Mouse (Mus musculus): ENCODE measurements around the gene Cdh6. TPM values are rescaled to one million over a fixed set of nuclear protein-coding genes. Genes with fewer than 3 reads are reported as not detected.

The Cdh6 gene
- polyA plus RNA-seq, 1 experiment from 2014 or later = 2.1 TPM

DNA sequence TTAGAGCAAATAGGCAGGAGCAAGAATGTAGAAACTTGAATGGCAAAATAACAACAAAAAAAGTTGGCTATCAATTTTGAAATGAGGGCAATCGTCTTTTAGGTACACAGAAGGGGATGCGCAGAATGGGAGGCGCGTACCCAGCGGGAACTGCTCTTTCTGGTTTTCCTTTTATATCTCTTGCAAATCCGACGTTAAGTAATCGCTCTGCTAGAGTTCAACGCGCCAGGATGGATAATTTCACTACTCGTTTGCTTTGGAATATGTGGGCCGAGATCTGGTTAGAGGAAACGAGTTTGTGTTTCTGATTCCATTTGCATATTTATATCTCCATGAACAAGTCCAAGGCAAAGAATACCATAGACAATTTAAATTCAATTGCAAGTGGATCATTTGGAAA lies 81.4 kb downstream of the Cdh6 start:
- no peaks in the 10 kb centered on the region for H3K4me1 ChIP-seq (replicated peaks; ENCODE audit: control insufficient read depth, insufficient read depth)
- TF ChIP-seq EP300 (optimal IDR thresholded peaks at IDR 0.05) (no peak), CTCF (IDR thresholded peaks at IDR 0.05; ENCODE audit: low read depth) (no peak)
- H3K4me2 ChIP-seq (replicated peaks; ENCODE audit: low read depth) = no peak overlapping the region
- ATAC-seq (ENCODE audit: low FRiP score, low TSS enrichment) = no peak
- H3K4me3 ChIP-seq (ENCODE audit: low read depth, low read length) = no peak overlapping the region
- no peak for DNase-seq (ENCODE audit: low spot score)
- H3K27ac ChIP-seq (replicated peaks) = no peak overlapping the region
- H3K36me3 ChIP-seq (ENCODE audit: control insufficient read depth, insufficient read depth, low read length) = no peaks in the 10 kb centered on the region
- no peak overlapping the region for H3K9ac ChIP-seq (ENCODE audit: low read length)
- no peaks in the 10 kb centered on the region for H3K27me3 ChIP-seq (ENCODE audit: control insufficient read depth, insufficient read depth, low read length)
- 89% methylated on average over 13 of the region's 13 CpGs for whole genome bisulfite sequencing
- H3K9me3 ChIP-seq (ENCODE audit: control insufficient read depth, low read length) = no peaks in the 10 kb centered on the region

DNA sequence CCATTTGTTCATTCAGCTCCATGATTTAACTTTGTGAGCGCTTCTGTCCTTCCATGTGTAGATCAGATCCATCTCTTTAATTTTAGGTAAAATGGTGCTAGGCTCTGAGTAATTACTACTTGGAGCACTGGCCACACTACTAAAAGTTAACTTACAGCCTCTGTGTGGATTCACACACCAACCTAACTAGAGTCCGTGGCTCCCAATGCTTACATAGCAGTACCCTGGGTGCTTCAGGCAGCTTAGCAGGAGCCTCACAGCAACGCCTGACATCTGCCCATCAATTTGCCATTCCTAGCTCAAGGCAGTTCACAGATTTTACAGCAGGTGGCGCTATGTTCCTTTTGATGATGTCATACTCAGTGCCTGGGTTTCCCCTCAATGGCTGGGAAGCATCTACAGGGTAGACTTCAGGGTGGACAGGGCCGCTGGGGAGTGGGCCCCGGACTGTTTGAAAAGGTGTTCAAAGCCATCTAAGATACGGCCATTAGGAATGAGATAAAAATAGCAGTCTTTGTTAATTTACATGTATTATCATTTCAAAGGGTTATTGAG lies 84.9 kb downstream of the Cdh6 start:
- peak; percentile 48 for DNase-seq (ENCODE audit: low spot score)
- 53% methylated on average over 7 of the region's 7 CpGs for WGBS

DNA sequence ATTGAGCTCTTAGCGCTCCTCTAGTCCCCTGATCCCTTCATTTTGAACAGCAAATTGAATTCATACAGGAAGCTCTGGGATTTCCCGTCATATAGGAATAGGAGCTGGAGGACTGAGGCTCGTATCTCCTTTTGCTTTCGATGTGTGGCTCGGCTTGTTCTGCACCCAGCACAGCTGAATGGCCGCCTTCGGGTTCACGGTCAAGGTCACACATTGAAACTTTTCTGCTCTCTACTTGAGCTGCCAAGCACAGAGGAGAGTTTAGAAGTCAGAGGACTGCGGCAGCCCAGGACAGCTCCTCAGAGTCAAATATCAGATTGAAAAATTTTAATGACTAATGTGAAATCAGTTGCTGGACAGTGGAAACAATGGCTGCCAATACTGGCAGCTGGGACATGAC lies 88.7 kb downstream of the Cdh6 start:
- WGBS = 78% methylated on average over 9 of the region's 9 CpGs

More for the DNA sequence above, 84.9 kb downstream of the Cdh6 start:
- H3K27ac ChIP-seq (replicated peaks) = no peak overlapping the region
- no peak overlapping the region for H3K9ac ChIP-seq (ENCODE audit: low read length)
- TF ChIP-seq EP300 (optimal IDR thresholded peaks at IDR 0.05) (no peak), CTCF (IDR thresholded peaks at IDR 0.05; ENCODE audit: low read depth) (peak; percentile 88)
- no peak for ATAC-seq (ENCODE audit: low FRiP score, low TSS enrichment)
- no peaks in the 10 kb centered on the region for H3K27me3 ChIP-seq (ENCODE audit: control insufficient read depth, insufficient read depth, low read length)
- H3K4me1 ChIP-seq (replicated peaks; ENCODE audit: control insufficient read depth, insufficient read depth) = no peaks in the 10 kb centered on the region
- no peak overlapping the region for H3K4me3 ChIP-seq (ENCODE audit: low read depth, low read length)
- no peaks in the 10 kb centered on the region for H3K9me3 ChIP-seq (ENCODE audit: control insufficient read depth, low read length)
- H3K4me2 ChIP-seq (replicated peaks; ENCODE audit: low read depth) = no peak overlapping the region
- H3K36me3 ChIP-seq (ENCODE audit: control insufficient read depth, insufficient read depth, low read length) = no peaks in the 10 kb centered on the region

DNA sequence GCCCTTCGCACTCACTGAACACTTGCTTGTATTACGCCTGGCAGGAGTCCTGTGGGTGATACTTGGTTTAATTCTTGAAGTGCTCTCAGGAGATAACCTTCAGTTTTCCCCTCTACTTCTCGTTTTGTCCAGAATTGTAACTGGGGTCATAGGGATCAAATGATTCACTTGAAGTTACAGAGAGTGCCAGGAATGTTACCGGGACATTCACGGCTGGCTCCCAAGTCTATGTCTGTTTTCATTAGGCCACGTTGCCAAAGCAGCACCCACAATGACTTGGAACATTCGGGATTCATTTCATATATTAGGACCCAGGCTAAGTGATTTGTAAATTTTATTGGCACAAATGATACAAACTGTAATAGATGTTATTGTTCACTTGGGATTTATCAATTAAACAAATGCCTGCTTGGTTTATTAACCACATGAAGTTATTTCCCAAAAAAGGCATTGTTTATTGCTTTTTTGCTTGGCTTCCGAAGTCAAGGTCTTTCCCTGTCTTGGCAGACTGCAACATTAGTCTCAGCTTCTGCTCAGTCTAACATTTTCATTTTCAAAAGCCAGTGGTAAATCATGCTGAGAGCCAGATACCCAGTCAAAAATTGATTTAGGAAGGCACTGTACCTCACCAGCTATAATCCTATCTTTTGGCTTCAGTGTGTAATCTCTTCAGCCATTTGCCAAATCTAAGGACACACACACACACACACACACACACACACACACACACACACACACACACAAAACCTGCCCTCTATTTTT lies 96.4 kb downstream of the Cdh6 start:
- WGBS = 56% methylated on average over 8 of the region's 8 CpGs
- TF ChIP-seq CTCF (IDR thresholded peaks at IDR 0.05; ENCODE audit: low read depth) = no peak
- TF ChIP-seq EP300 (optimal IDR thresholded peaks at IDR 0.05) = no peak
- H3K9me3 ChIP-seq (ENCODE audit: control insufficient read depth, low read length) = no peaks in the 10 kb centered on the region
- H3K27ac ChIP-seq (replicated peaks) = no peak overlapping the region
- ATAC-seq (ENCODE audit: low FRiP score, low TSS enrichment) (no peak), DNase-seq (ENCODE audit: low spot score) (no peak)
- H3K27me3 ChIP-seq (ENCODE audit: control insufficient read depth, insufficient read depth, low read length) = no peaks in the 10 kb centered on the region
- H3K4me2 ChIP-seq (replicated peaks; ENCODE audit: low read depth) = no peak overlapping the region
- H3K4me3 ChIP-seq (ENCODE audit: low read depth, low read length) = no peak overlapping the region
- no peaks in the 10 kb centered on the region for H3K36me3 ChIP-seq (ENCODE audit: control insufficient read depth, insufficient read depth, low read length)
- H3K4me1 ChIP-seq (replicated peaks; ENCODE audit: control insufficient read depth, insufficient read depth) = no peaks in the 10 kb centered on the region
- H3K9ac ChIP-seq (ENCODE audit: low read length) = no peak overlapping the region

More for the DNA sequence above, 88.7 kb downstream of the Cdh6 start:
- Histone ChIP-seq H3K27me3 (ENCODE audit: control insufficient read depth, insufficient read depth, low read length) (no peaks in the 10 kb centered on the region), H3K4me2 (replicated peaks; ENCODE audit: low read depth) (no peak overlapping the region), H3K9me3 (ENCODE audit: control insufficient read depth, low read length) (no peaks in the 10 kb centered on the region), H3K27ac (replicated peaks) (no peak overlapping the region), H3K36me3 (ENCODE audit: control insufficient read depth, insufficient read depth, low read length) (no peaks in the 10 kb centered on the region), H3K4me1 (replicated peaks; ENCODE audit: control insufficient read depth, insufficient read depth) (no peaks in the 10 kb centered on the region), H3K4me3 (ENCODE audit: low read depth, low read length) (no peak overlapping the region), H3K9ac (ENCODE audit: low read length) (no peak overlapping the region)
- DNase-seq (ENCODE audit: low spot score) = no peak
- ATAC-seq (ENCODE audit: low FRiP score, low TSS enrichment) = no peak
- TF ChIP-seq EP300 (optimal IDR thresholded peaks at IDR 0.05) (no peak), CTCF (IDR thresholded peaks at IDR 0.05; ENCODE audit: low read depth) (no peak)

DNA sequence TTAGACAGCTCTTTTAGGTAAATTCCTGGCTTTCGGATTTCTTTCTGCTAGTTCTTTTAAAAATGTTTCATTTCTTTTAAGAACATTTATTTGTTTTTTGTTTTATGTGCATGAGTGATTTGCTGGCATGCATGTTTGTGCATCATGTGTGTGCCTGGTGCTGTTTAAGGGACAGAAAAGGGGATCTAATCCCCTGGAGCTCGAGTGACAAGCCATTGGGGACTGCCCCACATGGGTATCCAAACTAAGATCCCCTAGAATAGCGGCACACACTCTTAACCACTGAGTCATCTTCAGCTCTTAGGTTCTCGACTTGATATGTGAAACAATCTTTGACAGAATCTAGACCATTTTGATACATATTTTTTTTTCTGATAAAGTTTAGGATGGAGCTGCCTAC lies 99.4 kb downstream of the Cdh6 start:
- 67% methylated on average over 4 of the region's 4 CpGs for WGBS
- Histone ChIP-seq H3K27me3 (ENCODE audit: control insufficient read depth, insufficient read depth, low read length) (no peaks in the 10 kb centered on the region), H3K4me2 (replicated peaks; ENCODE audit: low read depth) (no peak overlapping the region), H3K27ac (replicated peaks) (no peak overlapping the region), H3K9me3 (ENCODE audit: control insufficient read depth, low read length) (no peaks in the 10 kb centered on the region), H3K9ac (ENCODE audit: low read length) (no peak overlapping the region), H3K4me1 (replicated peaks; ENCODE audit: control insufficient read depth, insufficient read depth) (no peaks in the 10 kb centered on the region), H3K4me3 (ENCODE audit: low read depth, low read length) (no peak overlapping the region), H3K36me3 (ENCODE audit: control insufficient read depth, insufficient read depth, low read length) (no peaks in the 10 kb centered on the region)
- DNase-seq (ENCODE audit: low spot score) (no peak), ATAC-seq (ENCODE audit: low FRiP score, low TSS enrichment) (no peak)
- TF ChIP-seq EP300 (optimal IDR thresholded peaks at IDR 0.05) (no peak), CTCF (IDR thresholded peaks at IDR 0.05; ENCODE audit: low read depth) (no peak)

DNA sequence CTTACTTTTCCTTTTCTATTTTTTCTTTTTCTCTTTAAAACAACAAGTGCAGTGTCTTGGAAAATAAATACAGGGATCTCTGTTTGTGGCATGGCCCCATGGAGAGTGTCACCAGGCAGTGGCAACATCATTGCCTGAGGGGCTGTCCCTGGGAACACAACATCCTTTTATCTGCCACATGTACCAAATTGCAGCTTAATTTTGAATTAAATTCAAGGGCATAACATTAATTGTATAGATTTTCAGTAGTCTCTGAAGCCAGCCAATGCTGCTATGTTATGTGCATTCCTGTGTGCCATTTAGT lies 105.3 kb downstream of the Cdh6 start:
- no peak overlapping the region for H3K9ac ChIP-seq (ENCODE audit: low read length)
- ATAC-seq (ENCODE audit: low FRiP score, low TSS enrichment) = no peak
- H3K27ac ChIP-seq (replicated peaks) = no peak overlapping the region
- H3K4me3 ChIP-seq (ENCODE audit: low read depth, low read length) = no peak overlapping the region
- H3K36me3 ChIP-seq (ENCODE audit: control insufficient read depth, insufficient read depth, low read length) = no peaks in the 10 kb centered on the region
- H3K4me2 ChIP-seq (replicated peaks; ENCODE audit: low read depth) = no peak overlapping the region
- H3K9me3 ChIP-seq (ENCODE audit: control insufficient read depth, low read length) = no peaks in the 10 kb centered on the region
- no peaks in the 10 kb centered on the region; the same call in 1 of the 2 replicates for H3K4me1 ChIP-seq (replicated peaks; ENCODE audit: control insufficient read depth, insufficient read depth)
- no peaks in the 10 kb centered on the region for H3K27me3 ChIP-seq (ENCODE audit: control insufficient read depth, insufficient read depth, low read length)
- no peak for DNase-seq (ENCODE audit: low spot score)
- no peak for TF ChIP-seq CTCF (IDR thresholded peaks at IDR 0.05; ENCODE audit: low read depth)

Data from stomach, postnatal 0 days (tissue).